Mouse (Mus musculus) stomach, postnatal 0 days (tissue): ENCODE data around the gene Trip11. TPM values are rescaled to one million over a fixed set of nuclear protein-coding genes. Genes with fewer than 3 reads are reported as not detected.

Experiments
- ATAC-seq: fragments of 200-750 bp; cut with Nextera tagmentation; 2 replicates; pipeline ENCODE4 v1.8.0; 2017; ENCODE audit not compliant: low FRiP score, low TSS enrichment
- DNase-seq: peaks from one replicate; pipeline ENCODE4 v3.0.0-alpha.2; 2016; ENCODE audit warnings: low spot score
- H3K27ac ChIP-seq: fragments of 300-500 bp; sonication (generic); replicated peaks from 2 replicates; pipeline ENCODE4 v1.5.1; 2014; ENCODE audit warnings: mild to moderate bottlenecking, control low read depth
- H3K27me3 ChIP-seq: fragments of 300-500 bp; sonication (generic); 2 replicates; pipeline ENCODE4 v1.6.1; 2014; ENCODE audit warnings: low read length; ENCODE audit not compliant: control insufficient read depth, insufficient read depth
- H3K36me3 ChIP-seq: fragments of 300-500 bp; sonication (generic); 2 replicates; pipeline ENCODE4 v1.6.1; 2014; ENCODE audit warnings: low read length, mixed read lengths; ENCODE audit not compliant: control insufficient read depth, insufficient read depth
- H3K4me1 ChIP-seq: fragments of 300-500 bp; sonication (generic); replicated peaks from 2 replicates; pipeline ENCODE4 v1.6.1; 2014; ENCODE audit warnings: antibody characterized with exemption; ENCODE audit not compliant: control insufficient read depth, insufficient read depth
- H3K4me2 ChIP-seq: fragments of 300-500 bp; sonication (generic); replicated peaks from 2 replicates; pipeline ENCODE4 v1.6.1; 2014; ENCODE audit warnings: low read depth, mild to moderate bottlenecking, control low read depth, moderate library complexity
- H3K4me3 ChIP-seq: fragments of 300-500 bp; sonication (generic); 2 replicates; pipeline ENCODE4 v1.5.1; 2014; ENCODE audit warnings: low read depth, low read length, control low read depth
- H3K9ac ChIP-seq: fragments of 300-500 bp; sonication (generic); 2 replicates; pipeline ENCODE4 v1.6.1; 2014; ENCODE audit warnings: mild to moderate bottlenecking, low read length, control low read depth, mixed read lengths
- H3K9me3 ChIP-seq: fragments of 300-500 bp; sonication (generic); 2 replicates; pipeline ENCODE4 v1.6.1; 2016; ENCODE audit warnings: low read length; ENCODE audit not compliant: control insufficient read depth
- CTCF ChIP-seq: IDR thresholded peaks from 2 replicates; pipeline ENCODE4 v1.5.1; 2016; ENCODE audit warnings: antibody characterized with exemption, low read depth, mild to moderate bottlenecking, moderate library complexity
- EP300 ChIP-seq: optimal IDR thresholded peaks from 2 replicates; pipeline ENCODE3; 2016; ENCODE audit warnings: antibody characterized with exemption
- WGBS: fragments of 180-500 bp; shearing (Covaris S2); extraction: QIAGEN DNeasy Blood & Tissue Kit; methylation state at CpG from one replicate; pipeline ENCODE4 v1.1.7; 2014; 5-methylcytosine and 5-hydroxymethylcytosine counted together
- polyA plus RNA-seq: library from polyadenylated mRNA; unstranded; fragments of >200 nt; fragmentation: Nextera tagmentation; extraction: Ambion mirVana; gene quantifications from 2 replicates; pipeline ENCODE4 v1.2.1, GENCODE M21; 2015

The Trip11 gene
- polyA plus RNA-seq, 1 experiment from 2014 or later, result 24.3 TPM

GRCm38 (mm10) chr12:101948801-101949200, 35.7 kb upstream of the Trip11 start:
- H3K4me1 ChIP-seq, result no peaks in the 10 kb centered on the region
- no peak overlapping the region for H3K4me2 ChIP-seq
- no peak overlapping the region for H3K27ac ChIP-seq
- no peak for ATAC-seq
- no peaks in the 10 kb centered on the region for H3K27me3 ChIP-seq
- DNase-seq, result no peak
- H3K9ac ChIP-seq, result no peak overlapping the region
- TF ChIP-seq CTCF (no peak), EP300 (no peak)
- H3K36me3 ChIP-seq, result peaks cover 3% of the 10 kb centered on the region; the same call in 1 of the 2 replicates
- H3K4me3 ChIP-seq, result no peak overlapping the region
- 71% methylated on average over 4 of the region's 4 CpGs for WGBS
- H3K9me3 ChIP-seq, result no peaks in the 10 kb centered on the region

GRCm38 (mm10) chr12:101947986-101948385, 34.9 kb upstream of the Trip11 start:
- no peak for TF ChIP-seq CTCF
- TF ChIP-seq EP300, result no peak
- no peak overlapping the region for H3K4me2 ChIP-seq
- H3K9me3 ChIP-seq, result no peaks in the 10 kb centered on the region
- H3K27me3 ChIP-seq, result no peaks in the 10 kb centered on the region
- DNase-seq, result no peak
- peaks cover 3% of the 10 kb centered on the region; the same call in 1 of the 2 replicates for H3K36me3 ChIP-seq
- no peak overlapping the region for H3K9ac ChIP-seq
- 92% methylated on average over 8 of the region's 8 CpGs for WGBS
- no peak for ATAC-seq
- H3K4me1 ChIP-seq, result no peaks in the 10 kb centered on the region
- no peak overlapping the region for H3K27ac ChIP-seq
- H3K4me3 ChIP-seq, result no peak overlapping the region

GRCm38 (mm10) chr12:101937572-101937971, 24.5 kb upstream of the Trip11 start:
- Histone ChIP-seq H3K4me3 (no peak overlapping the region), H3K9me3 (no peaks in the 10 kb centered on the region), H3K27ac (no peak overlapping the region), H3K9ac (no peak overlapping the region), H3K36me3 (peaks cover 23% of the 10 kb centered on the region), H3K4me1 (no peaks in the 10 kb centered on the region), H3K4me2 (no peak overlapping the region), H3K27me3 (no peaks in the 10 kb centered on the region)
- ATAC-seq, result no peak
- 94% methylated on average over 7 of the region's 7 CpGs for WGBS
- TF ChIP-seq EP300, result no peak
- TF ChIP-seq CTCF, result peak; percentile 22; the same call in 1 of the 2 replicates
- DNase-seq, result no peak

GRCm38 (mm10) chr12:101935223-101935622, 22.2 kb upstream of the Trip11 start:
- H3K9ac ChIP-seq, result no peak overlapping the region
- TF ChIP-seq EP300, result no peak
- no peak for TF ChIP-seq CTCF
- 96% methylated on average over 3 of the region's 3 CpGs for WGBS
- no peak overlapping the region for H3K4me3 ChIP-seq
- no peak overlapping the region for H3K27ac ChIP-seq
- H3K36me3 ChIP-seq, result peaks cover 17% of the 10 kb centered on the region; the same call in 1 of the 2 replicates
- no peaks in the 10 kb centered on the region for H3K4me1 ChIP-seq
- H3K4me2 ChIP-seq, result no peak overlapping the region
- H3K9me3 ChIP-seq, result no peaks in the 10 kb centered on the region
- ATAC-seq (no peak), DNase-seq (no peak)
- H3K27me3 ChIP-seq, result no peaks in the 10 kb centered on the region

GRCm38 (mm10) chr12:101928423-101928822, 15.4 kb upstream of the Trip11 start:
- no peak overlapping the region for H3K27ac ChIP-seq
- H3K9ac ChIP-seq, result no peak overlapping the region
- no peaks in the 10 kb centered on the region for H3K4me1 ChIP-seq
- ATAC-seq (no peak), DNase-seq (no peak)
- H3K4me2 ChIP-seq, result no peak overlapping the region
- no peak for TF ChIP-seq CTCF
- no peak for TF ChIP-seq EP300
- H3K27me3 ChIP-seq, result no peaks in the 10 kb centered on the region
- H3K36me3 ChIP-seq, result peaks cover 9% of the 10 kb centered on the region; the same call in 1 of the 2 replicates
- H3K9me3 ChIP-seq, result no peaks in the 10 kb centered on the region
- no peak overlapping the region for H3K4me3 ChIP-seq
- WGBS, result 70% methylated on average over 1 of the region's 1 CpGs

GRCm38 (mm10) chr12:101922313-101922712, 9.2 kb upstream of the Trip11 start:
- peaks cover 3% of the 10 kb centered on the region; the same call in 1 of the 2 replicates for H3K36me3 ChIP-seq
- DNase-seq (no peak), ATAC-seq (no peak)
- WGBS, result 87% methylated on average over 6 of the region's 6 CpGs
- H3K27me3 ChIP-seq, result no peaks in the 10 kb centered on the region
- TF ChIP-seq CTCF (no peak), EP300 (no peak)
- no peak overlapping the region for H3K4me3 ChIP-seq
- H3K9ac ChIP-seq, result no peak overlapping the region
- no peak overlapping the region for H3K4me2 ChIP-seq
- H3K27ac ChIP-seq, result no peak overlapping the region
- no peaks in the 10 kb centered on the region for H3K4me1 ChIP-seq
- H3K9me3 ChIP-seq, result no peaks in the 10 kb centered on the region
